ENCODE assay signal across 11 mouse cellular contexts in genomic region chrX:7793361-7793760, GRCm38 (mm10). TPM values are rescaled to one million over a fixed set of nuclear protein-coding genes. Genes with fewer than 3 reads are reported as not detected.
DNase-seq lines count a peak whose midpoint lies in the region; ATAC-seq and TF ChIP-seq lines count a peak whose summit lies in the region.
"Had no signal": no experiment of that assay in that cellular context is flagged by ENCODE, and none has a peak within 500 bp of the region (broad histone marks: within the 10 kb centered on the region; RNA-seq: fewer than 3 reads in every experiment).

No protein-coding gene starts in this region.

- TF ChIP-seq CTCF in lung, embryonic 14.5 days (IDR thresholded peaks at IDR 0.05; ENCODE audit: low read depth), result peak; percentile 45

- no peaks in the 10 kb centered on the region for H3K27me3 ChIP-seq in forebrain, embryonic 14.5 days (replicated peaks; ENCODE audit: control insufficient read depth, insufficient read depth, low read length)
- no peaks in the 10 kb centered on the region for H3K27me3 ChIP-seq in forebrain, embryonic 10.5 days (ENCODE audit: poor library complexity, severe bottlenecking)
- H3K27me3 ChIP-seq in lung, embryonic 14.5 days (ENCODE audit: insufficient read depth, low read length), result no peaks in the 10 kb centered on the region
- H3K27me3 ChIP-seq: hindbrain, embryonic 13.5 days; limb, embryonic 15.5 days had no signal

- no peak overlapping the region for H3K4me3 ChIP-seq in forebrain, embryonic 14.5 days (ENCODE audit: low read depth, low read length)
- H3K4me3 ChIP-seq in forebrain, embryonic 10.5 days, result no peak overlapping the region
- H3K4me3 ChIP-seq in lung, embryonic 14.5 days (ENCODE audit: low read depth, low read length), result no peak overlapping the region
- H3K4me3 ChIP-seq: hindbrain, embryonic 13.5 days; limb, embryonic 15.5 days had no signal

- H3K27ac ChIP-seq in forebrain, embryonic 14.5 days (ENCODE audit: low read depth, low read length), result no peak overlapping the region
- H3K27ac ChIP-seq in forebrain, embryonic 10.5 days, result no peak overlapping the region
- H3K27ac ChIP-seq in lung, embryonic 14.5 days (ENCODE audit: low read depth), result no peak overlapping the region
- H3K27ac ChIP-seq: hindbrain, embryonic 13.5 days; limb, embryonic 15.5 days had no signal

- H3K36me3 ChIP-seq in forebrain, embryonic 14.5 days (ENCODE audit: control insufficient read depth, insufficient read depth, low read length), result peaks cover 11% of the 10 kb centered on the region; the same call in 1 of the 2 replicates
- peaks cover 11% of the 10 kb centered on the region for H3K36me3 ChIP-seq in forebrain, embryonic 10.5 days (replicated peaks)
- H3K36me3 ChIP-seq in lung, embryonic 14.5 days (ENCODE audit: insufficient read depth), result no peaks in the 10 kb centered on the region

- no peak overlapping the region for H3K9ac ChIP-seq in forebrain, embryonic 14.5 days (ENCODE audit: low read length)
- no peak overlapping the region for H3K9ac ChIP-seq in lung, embryonic 14.5 days
- H3K9ac ChIP-seq: hindbrain, embryonic 13.5 days; limb, embryonic 15.5 days had no signal

- DNase-seq in forebrain, embryonic 14.5 days (ENCODE audit: low spot score), result peak; percentile 41
- no peak for DNase-seq in forebrain, embryonic 10.5 days (ENCODE audit: extremely low spot score, low spot score)
- peak; percentile 51 for DNase-seq in lung, embryonic 14.5 days
- DNase-seq in lung, adult 18-20 months, result no peak
- peak; percentile 56 for DNase-seq in NIH3T3 (ENCODE audit: low read depth)
- DNase-seq: cerebellum, adult 11-12 months had no signal

- 45% methylated on average over 3 of the region's 3 CpGs for WGBS in forebrain, embryonic 14.5 days
- whole genome bisulfite sequencing in forebrain, embryonic 10.5 days, result 50% methylated on average over 3 of the region's 3 CpGs
- 37% methylated on average over 3 of the region's 3 CpGs for WGBS in lung, embryonic 14.5 days

- H3K4me1 ChIP-seq in forebrain, embryonic 14.5 days (ENCODE audit: control insufficient read depth, insufficient read depth, low read length), result no peaks in the 10 kb centered on the region
- peaks cover 7% of the 10 kb centered on the region for H3K4me1 ChIP-seq in forebrain, embryonic 10.5 days
- H3K4me1 ChIP-seq in lung, embryonic 14.5 days (ENCODE audit: insufficient read depth), result no peaks in the 10 kb centered on the region

- no peak overlapping the region for H3K4me2 ChIP-seq in forebrain, embryonic 14.5 days (ENCODE audit: low read length)
- H3K4me2 ChIP-seq in lung, embryonic 14.5 days, result no peak overlapping the region
- H3K4me2 ChIP-seq: hindbrain, embryonic 13.5 days; limb, embryonic 15.5 days had no signal

- H3K9me3 ChIP-seq in forebrain, embryonic 14.5 days (replicated peaks; ENCODE audit: control insufficient read depth, low read length), result no peaks in the 10 kb centered on the region
- H3K9me3 ChIP-seq in forebrain, embryonic 10.5 days, result no peaks in the 10 kb centered on the region
- H3K9me3 ChIP-seq in lung, embryonic 14.5 days (ENCODE audit: low read depth, low read length), result no peaks in the 10 kb centered on the region
- H3K9me3 ChIP-seq: hindbrain, embryonic 13.5 days; limb, embryonic 15.5 days had no signal

- ATAC-seq in forebrain, embryonic 14.5 days, result no peak
- ATAC-seq in lung, embryonic 14.5 days (ENCODE audit: insufficient read depth), result no peak
- 0 out of 2 replicates have a peak, but pooled peaks have one; percentile 26 for ATAC-seq in megakaryocyte, adult 5-6 weeks (ENCODE audit: poor library complexity, severe bottlenecking)
- ATAC-seq in inflammation-experienced regulatory T-cells, adult 6 months, result no peak
- no peak for ATAC-seq in frontal cortex, adult (ENCODE audit: low TSS enrichment)

RNA-seq across cellular contexts. Expression of gene Gripap1, which starts 3.8 kb away (rescaled TPM):
- 44.0 and 50.4 TPM in 2 replicates for polyA plus RNA-seq in forebrain, embryonic 14.5 days (2014; fragmentation: Nextera tagmentation; extraction: Ambion mirVana)
- polyA plus RNA-seq in forebrain, embryonic 10.5 days (2016; fragmentation: Nextera tagmentation; extraction: Ambion mirVana), result 45.6 TPM in 2 replicates
- 30.7 and 34.1 TPM in 2 replicates for polyA plus RNA-seq in lung, embryonic 14.5 days (2014; fragmentation: Nextera tagmentation; extraction: Ambion mirVana)
- total RNA-seq in megakaryocyte, adult 5-6 weeks (2015), result 39.5 and 55.4 TPM in 2 replicates
- 70.5 and 81.9 TPM in 2 replicates for total RNA-seq in megakaryocyte, adult 5-6 weeks (2017)
- 10 to 100 TPM; 46.3 to 91.0 (median 68.7) TPM for polyA plus RNA-seq in inflammation-experienced regulatory T-cells, adult 6 months (2017; shearing (Covaris generic))

RNA-seq across cellular contexts. Expression of gene Kcnd1, which starts 28.7 kb away (rescaled TPM):
- polyA plus RNA-seq in forebrain, embryonic 14.5 days (2014; fragmentation: Nextera tagmentation; extraction: Ambion mirVana), result 1.3 and 1.6 TPM in 2 replicates
- 0.87 and 1.0 TPM in 2 replicates for polyA plus RNA-seq in forebrain, embryonic 10.5 days (2016; fragmentation: Nextera tagmentation; extraction: Ambion mirVana)
- polyA plus RNA-seq in lung, embryonic 14.5 days (2014; fragmentation: Nextera tagmentation; extraction: Ambion mirVana), result 1.6 and 2.0 TPM in 2 replicates
- 0.39 and 0.49 TPM in 2 replicates for total RNA-seq in megakaryocyte, adult 5-6 weeks (2015)
- 0.20 and 0.29 TPM in 2 replicates for total RNA-seq in megakaryocyte, adult 5-6 weeks (2017)
- polyA plus RNA-seq in inflammation-experienced regulatory T-cells, adult 6 months (2017; shearing (Covaris generic)), result 1 to 10 TPM in 1 of 3 experiments, under 1 TPM in 2; 0.43 to 1.1 (median 0.50) TPM

RNA-seq across cellular contexts. Expression of gene Tfe3, which starts 31.0 kb away (rescaled TPM):
- 16.1 and 23.9 TPM in 2 replicates for polyA plus RNA-seq in forebrain, embryonic 14.5 days (2014; fragmentation: Nextera tagmentation; extraction: Ambion mirVana)
- polyA plus RNA-seq in forebrain, embryonic 10.5 days (2016; fragmentation: Nextera tagmentation; extraction: Ambion mirVana), result 25.3 and 29.3 TPM in 2 replicates
- polyA plus RNA-seq in lung, embryonic 14.5 days (2014; fragmentation: Nextera tagmentation; extraction: Ambion mirVana), result 21.7 and 22.5 TPM in 2 replicates
- 45.9 and 54.6 TPM in 2 replicates for total RNA-seq in megakaryocyte, adult 5-6 weeks (2015)
- 22.3 and 39.4 TPM in 2 replicates for total RNA-seq in megakaryocyte, adult 5-6 weeks (2017)
- polyA plus RNA-seq in inflammation-experienced regulatory T-cells, adult 6 months (2017; shearing (Covaris generic)), result 10 to 100 TPM; 12.6 to 15.0 (median 12.9) TPM

RNA-seq across cellular contexts. Expression of gene Ccdc120, which starts 42.7 kb away (rescaled TPM):
- polyA plus RNA-seq in forebrain, embryonic 14.5 days (2014; fragmentation: Nextera tagmentation; extraction: Ambion mirVana), result 43.8 and 45.3 TPM in 2 replicates
- polyA plus RNA-seq in forebrain, embryonic 10.5 days (2016; fragmentation: Nextera tagmentation; extraction: Ambion mirVana), result 14.5 and 19.3 TPM in 2 replicates
- 22.7 and 25.3 TPM in 2 replicates for polyA plus RNA-seq in lung, embryonic 14.5 days (2014; fragmentation: Nextera tagmentation; extraction: Ambion mirVana)
- not detected in 2 replicates for total RNA-seq in megakaryocyte, adult 5-6 weeks (2015)
- total RNA-seq in megakaryocyte, adult 5-6 weeks (2017), result not detected in 2 replicates
- under 1 TPM in 1 of 3 experiments, not detected in 2; 0.59 TPM for polyA plus RNA-seq in inflammation-experienced regulatory T-cells, adult 6 months (2017; shearing (Covaris generic))

RNA-seq across cellular contexts. Expression of gene Otud5, which starts 47.8 kb away (rescaled TPM):
- polyA plus RNA-seq in forebrain, embryonic 14.5 days (2014; fragmentation: Nextera tagmentation; extraction: Ambion mirVana), result 31.8 and 36.9 TPM in 2 replicates
- 40.3 and 40.8 TPM in 2 replicates for polyA plus RNA-seq in forebrain, embryonic 10.5 days (2016; fragmentation: Nextera tagmentation; extraction: Ambion mirVana)
- polyA plus RNA-seq in lung, embryonic 14.5 days (2014; fragmentation: Nextera tagmentation; extraction: Ambion mirVana), result 29.9 and 31.7 TPM in 2 replicates
- total RNA-seq in megakaryocyte, adult 5-6 weeks (2015), result 43.2 and 50.6 TPM in 2 replicates
- total RNA-seq in megakaryocyte, adult 5-6 weeks (2017), result 70.2 and 73.0 TPM in 2 replicates
- 10 to 100 TPM; 18.2 to 34.2 (median 24.7) TPM for polyA plus RNA-seq in inflammation-experienced regulatory T-cells, adult 6 months (2017; shearing (Covaris generic))

Comparison
In these comparisons a context has a peak if more than half of its experiments do, and no peak if none do; other contexts are left out.
1. DNase-seq: peak in forebrain, embryonic 14.5 days (single experiment), lung, embryonic 14.5 days (single experiment) and NIH3T3 (single experiment); none in forebrain, embryonic 10.5 days (single experiment) and lung, adult 18-20 months (0 of 2).